ENCODE assay signal across 21 mouse cellular contexts in the genomic region with DNA sequence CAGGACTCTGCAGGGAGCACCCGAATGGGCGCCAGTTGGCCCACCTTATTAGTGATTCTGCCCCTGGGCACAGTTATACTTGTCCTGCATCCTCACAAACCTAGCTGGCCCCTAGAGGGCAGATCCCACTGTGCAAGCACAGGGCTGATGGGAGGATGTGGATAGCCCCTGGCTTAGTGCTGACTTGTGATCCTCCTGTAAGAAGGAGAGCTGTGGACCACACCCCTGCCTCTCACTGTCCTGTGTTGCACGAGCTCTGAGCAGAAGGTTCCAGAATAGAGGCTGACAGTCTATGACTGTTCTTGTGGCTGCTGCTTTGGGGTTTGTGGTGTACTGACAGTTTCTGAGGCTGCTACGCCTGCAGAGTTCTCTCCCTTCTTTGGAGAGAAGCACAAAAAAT. TPM values are rescaled to one million over a fixed set of nuclear protein-coding genes. Genes with fewer than 3 reads are reported as not detected.
DNase-seq lines count a peak whose midpoint lies in the region; ATAC-seq and TF ChIP-seq lines count a peak whose summit lies in the region.
"Had no signal": no experiment of that assay in that cellular context is flagged by ENCODE, and none has a peak within 500 bp of the region (broad histone marks: within the 10 kb centered on the region; RNA-seq: fewer than 3 reads in every experiment).

No protein-coding gene starts in this region.

- no peak for TF ChIP-seq EP300 in heart, adult 2 months (IDR thresholded peaks at IDR 0.05; ENCODE audit: insufficient read depth, low read depth, low read length)

- no peaks in the 10 kb centered on the region for H3K36me3 ChIP-seq in heart, adult 2 months (ENCODE audit: control insufficient read depth, insufficient read depth, low read length)
- H3K36me3 ChIP-seq in heart, embryonic 10.5 days, result peaks cover 14% of the 10 kb centered on the region; the same call in 1 of the 2 replicates
- H3K36me3 ChIP-seq in thymus, adult 2 months (ENCODE audit: control insufficient read depth, insufficient read depth, low read length), result no peaks in the 10 kb centered on the region
- peaks cover 6% of the 10 kb centered on the region; the same call in 1 of the 2 replicates for H3K36me3 ChIP-seq in liver, embryonic 11.5 days (ENCODE audit: control insufficient read depth, insufficient read depth, low read length)
- H3K36me3 ChIP-seq in stomach, embryonic 16.5 days (ENCODE audit: control insufficient read depth, insufficient read depth, low read length), result no peaks in the 10 kb centered on the region
- peaks cover 10% of the 10 kb centered on the region for H3K36me3 ChIP-seq in forebrain, embryonic 10.5 days (replicated peaks)

- intact Hi-C loops in heart, adult 2 months (cut with DNase I), result loop anchor here (2.0 kb wide), 1 partner anchor 13 kb away; no protein-coding TSS in a partner anchor

- H3K4me1 ChIP-seq in heart, adult 2 months (ENCODE audit: control insufficient read depth, insufficient read depth, low read length), result peaks cover 35% of the 10 kb centered on the region
- peaks cover 43% of the 10 kb centered on the region for H3K4me1 ChIP-seq in heart, embryonic 10.5 days
- peaks cover 59% of the 10 kb centered on the region for H3K4me1 ChIP-seq in thymus, adult 2 months (replicated peaks; ENCODE audit: control insufficient read depth, insufficient read depth, low read length)
- peaks cover 40% of the 10 kb centered on the region for H3K4me1 ChIP-seq in liver, embryonic 11.5 days (replicated peaks; ENCODE audit: control insufficient read depth, insufficient read depth, low read length)
- peaks cover 23% of the 10 kb centered on the region for H3K4me1 ChIP-seq in stomach, embryonic 16.5 days (ENCODE audit: control insufficient read depth, insufficient read depth, low read length)
- H3K4me1 ChIP-seq in forebrain, embryonic 10.5 days, result peaks cover 11% of the 10 kb centered on the region

- 72% methylated on average over 4 of the region's 4 CpGs for WGBS in heart, adult 2 months
- 74% methylated on average over 4 of the region's 4 CpGs for WGBS in heart, embryonic 10.5 days
- 64% methylated on average over 4 of the region's 4 CpGs for WGBS in thymus, adult 2 months
- 83% methylated on average over 4 of the region's 4 CpGs for WGBS in liver, embryonic 11.5 days
- WGBS in stomach, embryonic 16.5 days, result 86% methylated on average over 4 of the region's 4 CpGs
- 85% methylated on average over 4 of the region's 4 CpGs for WGBS in forebrain, embryonic 10.5 days

- DNase-seq in heart, adult 2 months, result no peak
- DNase-seq in heart, embryonic 10.5 days (ENCODE audit: low spot score), result no peak
- DNase-seq in thymus, adult 2 months, result no peak
- no peak for DNase-seq in thymus, adult 18-20 months
- no peak for DNase-seq in liver, embryonic 11.5 days (ENCODE audit: low spot score)
- DNase-seq in urinary bladder, postnatal 14 days (ENCODE audit: low spot score), result no peak
- DNase-seq in forebrain, embryonic 10.5 days (ENCODE audit: extremely low spot score, low spot score), result no peak
- DNase-seq: adrenal gland, postnatal 10 days; cerebellum, postnatal 36 days; kidney, postnatal 4 days; lung, postnatal 10 days; right cerebral cortex, postnatal 4 days; thymus, postnatal 14 days had no signal

- H3K9me3 ChIP-seq in heart, embryonic 10.5 days, result no peaks in the 10 kb centered on the region
- no peaks in the 10 kb centered on the region for H3K9me3 ChIP-seq in liver, embryonic 11.5 days (ENCODE audit: control insufficient read depth, low read length)
- no peaks in the 10 kb centered on the region for H3K9me3 ChIP-seq in stomach, embryonic 16.5 days (replicated peaks; ENCODE audit: control insufficient read depth, low read length)
- H3K9me3 ChIP-seq in forebrain, embryonic 10.5 days, result no peaks in the 10 kb centered on the region
- H3K9me3 ChIP-seq: heart, embryonic 12.5 days had no signal

- peak; percentile 42 for TF ChIP-seq CTCF in heart, adult 2 months (IDR thresholded peaks at IDR 0.05)
- TF ChIP-seq CTCF in thymus, adult 2 months (IDR thresholded peaks at IDR 0.05; ENCODE audit: borderline replicate concordance, control insufficient read depth, extremely low read depth, insufficient read depth, low read length, poor library complexity), result no peak

- peaks cover 8% of the 10 kb centered on the region; the same call in 1 of the 2 replicates for H3K79me2 ChIP-seq in heart, adult 2 months (replicated peaks; ENCODE audit: control insufficient read depth, insufficient read depth, low read length)

- H3K4me2 ChIP-seq in liver, embryonic 11.5 days, result no peak overlapping the region
- no peak overlapping the region for H3K4me2 ChIP-seq in stomach, embryonic 16.5 days (ENCODE audit: low read depth, low read length)
- H3K4me2 ChIP-seq: heart, embryonic 12.5 days had no signal

- no peak overlapping the region for H3K27ac ChIP-seq in heart, adult 2 months
- no peak overlapping the region; the same call in 1 of the 2 replicates for H3K27ac ChIP-seq in heart, embryonic 10.5 days
- peak overlapping the region; percentile 29; the same call in 1 of the 2 replicates for H3K27ac ChIP-seq in thymus, adult 2 months (ENCODE audit: control insufficient read depth, insufficient read depth, low read length)
- H3K27ac ChIP-seq in liver, embryonic 11.5 days (ENCODE audit: low read depth, low read length), result peak overlapping the region; percentile 65; the same call in 1 of the 2 replicates
- H3K27ac ChIP-seq in stomach, embryonic 16.5 days (ENCODE audit: low read length), result peak overlapping the region; percentile 48
- no peak overlapping the region for H3K27ac ChIP-seq in forebrain, embryonic 10.5 days
- H3K27ac ChIP-seq: hindbrain, postnatal 0 days had no signal

- no peak for ATAC-seq in liver, embryonic 11.5 days (replicated peaks; ENCODE audit: low FRiP score)
- ATAC-seq in stomach, embryonic 16.5 days (ENCODE audit: insufficient read depth, low FRiP score), result no peak
- ATAC-seq: hindbrain, postnatal 0 days; midbrain, embryonic 16.5 days; Patski had no signal

- TF ChIP-seq POLR2A in heart, adult 2 months (IDR thresholded peaks at IDR 0.05; ENCODE audit: insufficient read depth, low read depth, low read length), result no peak
- no peak for TF ChIP-seq POLR2A in thymus, adult 2 months (IDR thresholded peaks at IDR 0.05; ENCODE audit: control insufficient read depth, extremely low read depth, insufficient read depth, low read length, poor library complexity)

- no peak overlapping the region for H3K4me3 ChIP-seq in heart, adult 2 months
- H3K4me3 ChIP-seq in heart, embryonic 10.5 days, result no peak overlapping the region
- H3K4me3 ChIP-seq in thymus, adult 2 months (ENCODE audit: control insufficient read depth, insufficient read depth, low read length), result no peak overlapping the region
- H3K4me3 ChIP-seq in liver, embryonic 11.5 days (ENCODE audit: low read depth, low read length), result no peak overlapping the region
- H3K4me3 ChIP-seq in stomach, embryonic 16.5 days (replicated peaks; ENCODE audit: low read length), result no peak overlapping the region
- no peak overlapping the region for H3K4me3 ChIP-seq in forebrain, embryonic 10.5 days
- H3K4me3 ChIP-seq: erythroblast, embryonic 14.5 days; heart, embryonic 12.5 days had no signal

- H3K9ac ChIP-seq in heart, adult 2 months (ENCODE audit: low read depth, low read length), result no peak overlapping the region
- H3K9ac ChIP-seq in liver, embryonic 11.5 days (ENCODE audit: low read depth, low read length), result no peak overlapping the region
- no peak overlapping the region for H3K9ac ChIP-seq in stomach, embryonic 16.5 days (ENCODE audit: low read length)
- H3K9ac ChIP-seq: heart, embryonic 12.5 days had no signal

- H3K27me3 ChIP-seq in heart, adult 2 months (ENCODE audit: control insufficient read depth, insufficient read depth, low read length), result no peaks in the 10 kb centered on the region
- H3K27me3 ChIP-seq in heart, embryonic 10.5 days (ENCODE audit: insufficient read depth, poor library complexity, severe bottlenecking), result no peaks in the 10 kb centered on the region; the same call in 1 of the 2 replicates
- no peaks in the 10 kb centered on the region for H3K27me3 ChIP-seq in thymus, adult 2 months (ENCODE audit: control insufficient read depth, insufficient read depth, low read length)
- H3K27me3 ChIP-seq in liver, embryonic 11.5 days (replicated peaks; ENCODE audit: control insufficient read depth, insufficient read depth, low read length), result no peaks in the 10 kb centered on the region
- no peaks in the 10 kb centered on the region for H3K27me3 ChIP-seq in stomach, embryonic 16.5 days (ENCODE audit: control insufficient read depth, insufficient read depth, low read length)
- H3K27me3 ChIP-seq in forebrain, embryonic 10.5 days (ENCODE audit: poor library complexity, severe bottlenecking), result no peaks in the 10 kb centered on the region
- H3K27me3 ChIP-seq: CH12.LX; heart, embryonic 12.5 days; Patski had no signal

RNA-seq across cellular contexts. Expression of a gene that starts 24.5 kb away (rescaled TPM):
- total RNA-seq in heart, adult 2 months (2021), result 10 to 100 TPM; 17.6 to 19.4 TPM
- 16.0 and 18.5 TPM in 2 replicates for polyA plus RNA-seq in heart, adult 2 months (2012; rRNA removed)
- polyA plus RNA-seq in heart, embryonic 10.5 days (2016; fragmentation: Nextera tagmentation; extraction: Ambion mirVana), result 26.4 and 26.9 TPM in 2 replicates
- 58.9 and 63.2 TPM in 2 replicates for polyA plus RNA-seq in thymus, adult 2 months (2012; rRNA removed)
- polyA plus RNA-seq in liver, embryonic 11.5 days (2014; fragmentation: Nextera tagmentation; extraction: Ambion mirVana), result 24.5 and 30.5 TPM in 2 replicates
- polyA plus RNA-seq in stomach, embryonic 16.5 days (2015; fragmentation: Nextera tagmentation; extraction: Ambion mirVana), result 27.6 and 28.0 TPM in 2 replicates
- 41.7 and 42.0 TPM in 2 replicates for polyA plus RNA-seq in forebrain, embryonic 10.5 days (2016; fragmentation: Nextera tagmentation; extraction: Ambion mirVana)

RNA-seq across cellular contexts. Expression of a gene that starts 25.2 kb away (rescaled TPM):
- total RNA-seq in heart, adult 2 months (2021), result 10 to 100 TPM; 38.3 to 43.6 TPM
- 36.9 and 37.7 TPM in 2 replicates for polyA plus RNA-seq in heart, adult 2 months (2012; rRNA removed)
- 34.1 and 41.2 TPM in 2 replicates for polyA plus RNA-seq in heart, embryonic 10.5 days (2016; fragmentation: Nextera tagmentation; extraction: Ambion mirVana)
- 62.7 and 63.5 TPM in 2 replicates for polyA plus RNA-seq in thymus, adult 2 months (2012; rRNA removed)
- 66.0 and 66.7 TPM in 2 replicates for polyA plus RNA-seq in liver, embryonic 11.5 days (2014; fragmentation: Nextera tagmentation; extraction: Ambion mirVana)
- 40.0 and 43.0 TPM in 2 replicates for polyA plus RNA-seq in stomach, embryonic 16.5 days (2015; fragmentation: Nextera tagmentation; extraction: Ambion mirVana)
- polyA plus RNA-seq in forebrain, embryonic 10.5 days (2016; fragmentation: Nextera tagmentation; extraction: Ambion mirVana), result 36.7 and 37.7 TPM in 2 replicates

RNA-seq across cellular contexts. Expression of a gene that starts 41.1 kb away (rescaled TPM):
- 1 to 10 TPM; 6.5 to 7.3 TPM for total RNA-seq in heart, adult 2 months (2021)
- 23.4 and 28.4 TPM in 2 replicates for polyA plus RNA-seq in heart, adult 2 months (2012; rRNA removed)
- polyA plus RNA-seq in heart, embryonic 10.5 days (2016; fragmentation: Nextera tagmentation; extraction: Ambion mirVana), result 26.7 and 40.5 TPM in 2 replicates
- 56.2 and 64.4 TPM in 2 replicates for polyA plus RNA-seq in thymus, adult 2 months (2012; rRNA removed)
- polyA plus RNA-seq in liver, embryonic 11.5 days (2014; fragmentation: Nextera tagmentation; extraction: Ambion mirVana), result 35.3 and 36.5 TPM in 2 replicates
- polyA plus RNA-seq in stomach, embryonic 16.5 days (2015; fragmentation: Nextera tagmentation; extraction: Ambion mirVana), result 30.2 and 30.8 TPM in 2 replicates
- polyA plus RNA-seq in forebrain, embryonic 10.5 days (2016; fragmentation: Nextera tagmentation; extraction: Ambion mirVana), result 47.2 and 48.9 TPM in 2 replicates

RNA-seq across cellular contexts. Expression of a gene that starts 41.2 kb away (rescaled TPM):
- total RNA-seq in heart, adult 2 months (2021), result 1 to 10 TPM; 8.0 to 8.5 TPM
- polyA plus RNA-seq in heart, adult 2 months (2012; rRNA removed), result 15.5 and 15.9 TPM in 2 replicates
- polyA plus RNA-seq in heart, embryonic 10.5 days (2016; fragmentation: Nextera tagmentation; extraction: Ambion mirVana), result 15.4 and 21.4 TPM in 2 replicates
- 41.8 and 52.8 TPM in 2 replicates for polyA plus RNA-seq in thymus, adult 2 months (2012; rRNA removed)
- 25.5 and 32.2 TPM in 2 replicates for polyA plus RNA-seq in liver, embryonic 11.5 days (2014; fragmentation: Nextera tagmentation; extraction: Ambion mirVana)
- polyA plus RNA-seq in stomach, embryonic 16.5 days (2015; fragmentation: Nextera tagmentation; extraction: Ambion mirVana), result 30.2 and 36.4 TPM in 2 replicates
- polyA plus RNA-seq in forebrain, embryonic 10.5 days (2016; fragmentation: Nextera tagmentation; extraction: Ambion mirVana), result 32.7 and 33.6 TPM in 2 replicates

RNA-seq across cellular contexts. Expression of a gene that starts 46.1 kb away (rescaled TPM):
- total RNA-seq in heart, adult 2 months (2021), result 1 to 10 TPM; 1.5 to 3.3 TPM
- 2.1 and 2.3 TPM in 2 replicates for polyA plus RNA-seq in heart, adult 2 months (2012; rRNA removed)
- polyA plus RNA-seq in heart, embryonic 10.5 days (2016; fragmentation: Nextera tagmentation; extraction: Ambion mirVana), result not detected in 2 replicates
- 0.15 and 0.40 TPM in 2 replicates for polyA plus RNA-seq in thymus, adult 2 months (2012; rRNA removed)
- polyA plus RNA-seq in liver, embryonic 11.5 days (2014; fragmentation: Nextera tagmentation; extraction: Ambion mirVana), result 0.31 and 0.45 TPM in 2 replicates
- polyA plus RNA-seq in stomach, embryonic 16.5 days (2015; fragmentation: Nextera tagmentation; extraction: Ambion mirVana), result 4.0 and 4.1 TPM in 2 replicates
- 0.30 TPM in 1 of 2 replicates, not detected in the other for polyA plus RNA-seq in forebrain, embryonic 10.5 days (2016; fragmentation: Nextera tagmentation; extraction: Ambion mirVana)
- total RNA-seq: CH12.LX; neutrophil, adult 5-6 weeks had no signal
- polyA plus RNA-seq: erythroblast, embryonic 14.5 days; Patski had no signal

Comparison
In these comparisons a context has a peak if more than half of its experiments do, and no peak if none do; other contexts are left out.
1. H3K27ac ChIP-seq: peak in thymus, adult 2 months (single experiment), liver, embryonic 11.5 days (single experiment) and stomach, embryonic 16.5 days (single experiment); none in heart, adult 2 months (single experiment), heart, embryonic 10.5 days (single experiment) and forebrain, embryonic 10.5 days (single experiment).